Mouse (Mus musculus): ENCODE data around the gene H6pd. TPM values are rescaled to one million over a fixed set of nuclear protein-coding genes. Genes with fewer than 3 reads are reported as not detected.

H6pd gene
- polyA plus RNA-seq, 1 experiment, result 170 TPM

DNA sequence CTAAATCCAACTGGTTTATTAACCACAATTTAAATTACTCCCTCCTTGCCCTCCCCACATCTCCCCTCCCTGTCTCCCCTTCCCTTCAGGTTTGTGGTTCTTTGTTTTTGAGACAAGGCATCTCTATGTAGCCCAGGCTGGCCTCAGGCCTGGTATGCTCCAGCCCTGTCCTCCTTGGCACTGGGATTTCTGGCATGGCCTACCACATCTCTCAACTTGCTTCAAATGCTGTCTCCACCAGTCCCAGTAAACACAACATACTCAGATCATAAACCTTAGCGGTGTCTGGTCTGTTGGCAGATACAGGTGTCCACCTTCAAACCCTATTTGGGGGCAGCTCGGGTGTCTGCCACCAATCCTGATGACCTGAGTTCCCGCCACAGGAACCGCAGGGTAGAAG lies 5.2 kb downstream of the H6pd start:
- Histone ChIP-seq H3K4me3 (ENCODE audit: insufficient read depth, low read depth, low read length) (no peak overlapping the region), H3K27ac (ENCODE audit: insufficient read depth, low read depth, low read length) (no peak overlapping the region), H3K4me1 (ENCODE audit: control insufficient read depth, insufficient read depth, low read length) (peaks cover 12% of the 10 kb centered on the region)
- no peak for TF ChIP-seq POLR2A (IDR thresholded peaks at IDR 0.05; ENCODE audit: insufficient read depth, low read depth, low read length)
- TF ChIP-seq CTCF (IDR thresholded peaks at IDR 0.05; ENCODE audit: insufficient read depth, low read depth, low read length), result no peak
- 99% methylated on average over 4 of the region's 4 CpGs for WGBS

DNA sequence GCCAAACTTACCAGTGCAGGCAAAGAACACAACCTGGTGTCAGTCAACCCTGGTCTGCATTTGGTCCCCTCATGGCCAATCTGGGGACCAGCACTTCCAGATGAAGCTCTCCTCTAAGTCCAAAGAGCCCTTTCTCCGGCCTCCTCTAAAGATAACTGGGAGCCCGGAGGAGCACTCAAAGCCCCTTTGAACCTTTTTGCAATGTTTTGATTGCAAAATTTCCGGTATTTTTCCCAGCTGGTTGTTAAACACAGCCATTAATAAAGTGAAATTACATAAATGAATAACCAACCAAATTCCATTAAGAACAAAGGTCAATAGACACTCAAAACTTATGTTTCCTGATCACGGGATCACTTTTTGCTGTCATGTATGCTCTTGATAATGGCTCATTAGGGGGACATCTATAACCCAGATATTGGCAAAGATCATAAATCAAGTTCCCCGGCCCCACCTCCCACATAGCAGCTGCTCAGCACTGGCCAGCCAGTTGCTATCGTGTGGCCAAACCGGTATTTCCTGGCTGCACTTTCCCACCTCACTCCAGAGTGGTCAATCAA lies 5.7 kb downstream of the H6pd start:
- TF ChIP-seq CTCF (IDR thresholded peaks at IDR 0.05; ENCODE audit: insufficient read depth, low read depth, low read length), result no peak
- TF ChIP-seq POLR2A (IDR thresholded peaks at IDR 0.05; ENCODE audit: insufficient read depth, low read depth, low read length), result no peak
- Histone ChIP-seq H3K4me3 (ENCODE audit: insufficient read depth, low read depth, low read length) (no peak overlapping the region), H3K4me1 (ENCODE audit: control insufficient read depth, insufficient read depth, low read length) (peaks cover 13% of the 10 kb centered on the region), H3K27ac (ENCODE audit: insufficient read depth, low read depth, low read length) (no peak overlapping the region)
- WGBS, result 80% methylated on average over 7 of the region's 7 CpGs

DNA sequence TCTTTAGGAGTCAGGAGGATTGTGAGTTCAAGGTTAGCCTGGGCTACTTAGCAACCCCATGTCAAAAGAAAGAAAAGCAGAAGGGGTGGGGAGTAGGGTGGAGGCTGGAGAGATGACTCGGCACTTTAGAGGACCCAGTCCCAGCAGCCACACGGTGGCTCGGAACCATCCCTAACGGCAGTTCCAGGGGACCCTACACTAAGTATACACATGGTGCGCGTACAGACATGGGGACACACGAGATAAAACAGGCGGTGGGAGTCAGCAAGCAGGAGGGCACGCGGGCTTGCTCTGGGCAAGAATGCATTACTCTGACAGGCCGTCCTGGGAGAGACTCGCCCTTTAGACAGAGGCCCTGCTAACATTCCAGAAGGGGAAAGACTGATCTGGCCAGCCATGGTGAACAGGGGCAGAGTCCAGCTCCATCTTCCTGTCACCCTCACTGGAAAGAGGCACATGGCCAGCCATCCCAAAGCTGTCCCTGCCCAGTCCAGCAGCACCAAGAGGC lies 6.7 kb downstream of the H6pd start:
- Histone ChIP-seq H3K27ac (ENCODE audit: insufficient read depth, low read depth, low read length) (no peak overlapping the region), H3K4me3 (ENCODE audit: insufficient read depth, low read depth, low read length) (no peak overlapping the region), H3K4me1 (ENCODE audit: control insufficient read depth, insufficient read depth, low read length) (peaks cover 13% of the 10 kb centered on the region)
- 87% methylated on average over 12 of the region's 12 CpGs for WGBS
- TF ChIP-seq CTCF (IDR thresholded peaks at IDR 0.05; ENCODE audit: insufficient read depth, low read depth, low read length) (no peak), POLR2A (IDR thresholded peaks at IDR 0.05; ENCODE audit: insufficient read depth, low read depth, low read length) (no peak)

DNA sequence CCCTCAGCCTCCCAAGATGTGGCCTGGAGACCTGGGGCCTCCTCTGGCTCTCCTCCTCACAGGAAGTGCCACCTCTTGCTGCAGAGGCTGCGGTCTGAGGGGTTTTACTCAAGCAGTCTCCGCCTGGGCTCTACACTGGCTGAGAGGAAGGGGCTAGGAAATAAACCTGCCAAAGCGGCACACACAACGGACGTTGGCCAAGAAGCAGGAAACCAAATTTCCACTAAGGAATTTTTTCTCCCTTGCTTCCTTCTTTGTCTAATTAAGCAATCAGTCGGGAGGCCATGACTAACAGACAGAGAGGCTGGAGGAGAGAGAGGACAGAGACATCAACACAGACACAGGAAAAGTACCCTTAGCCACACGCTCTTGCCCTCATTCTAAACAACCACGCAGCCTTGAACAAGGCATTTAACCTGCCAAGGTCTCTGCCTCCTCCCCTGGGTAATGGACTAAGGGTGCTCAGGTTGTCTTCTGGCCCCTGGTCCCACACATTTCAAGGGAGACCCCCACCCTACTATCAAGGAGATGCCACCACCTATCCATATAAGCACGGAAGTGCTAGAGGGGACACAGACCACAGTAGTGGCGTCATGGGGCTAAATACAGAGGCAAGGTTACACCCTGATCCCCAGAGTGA lies 7.5 kb downstream of the H6pd start:
- peaks cover 13% of the 10 kb centered on the region for H3K4me1 ChIP-seq (ENCODE audit: control insufficient read depth, insufficient read depth, low read length)
- TF ChIP-seq CTCF (IDR thresholded peaks at IDR 0.05; ENCODE audit: insufficient read depth, low read depth, low read length) (no peak), POLR2A (IDR thresholded peaks at IDR 0.05; ENCODE audit: insufficient read depth, low read depth, low read length) (no peak)
- no peak overlapping the region for H3K27ac ChIP-seq (ENCODE audit: insufficient read depth, low read depth, low read length)
- no peak overlapping the region for H3K4me3 ChIP-seq (ENCODE audit: insufficient read depth, low read depth, low read length)
- WGBS, result 83% methylated on average over 10 of the region's 10 CpGs

DNA sequence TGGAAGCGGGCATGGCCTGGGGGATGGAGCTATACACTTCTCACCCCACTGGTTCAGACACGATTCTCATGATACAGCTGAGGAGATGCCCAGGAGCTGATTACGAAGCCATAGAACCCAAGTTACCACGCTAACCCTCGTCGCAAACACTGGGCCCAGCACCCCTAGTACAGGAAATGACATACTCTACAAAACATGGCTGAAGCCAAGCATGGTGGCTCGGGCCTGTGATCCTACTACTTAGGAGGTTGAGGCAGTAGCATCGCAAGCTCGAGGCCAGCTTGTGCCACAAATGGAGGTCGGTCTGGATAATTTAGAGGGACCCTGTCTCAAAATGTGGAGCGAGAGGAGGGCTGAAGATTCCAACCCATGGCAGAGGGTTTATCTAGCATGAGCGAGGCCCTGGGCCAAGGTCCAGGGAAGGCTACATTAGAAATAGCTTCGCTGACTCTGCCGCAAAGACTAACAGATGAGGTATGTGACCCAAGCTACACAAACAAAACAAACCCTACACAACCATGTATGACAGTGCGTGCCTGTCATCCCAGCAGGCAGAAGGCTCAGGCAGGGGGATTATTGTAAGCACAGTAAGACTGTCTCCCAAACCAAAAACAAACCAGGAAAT lies 8.8 kb downstream of the H6pd start:
- no peak overlapping the region for H3K27ac ChIP-seq (ENCODE audit: insufficient read depth, low read depth, low read length)
- peaks cover 13% of the 10 kb centered on the region for H3K4me1 ChIP-seq (ENCODE audit: control insufficient read depth, insufficient read depth, low read length)
- WGBS, result 95% methylated on average over 15 of the region's 15 CpGs
- TF ChIP-seq CTCF (IDR thresholded peaks at IDR 0.05; ENCODE audit: insufficient read depth, low read depth, low read length), result no peak
- no peak overlapping the region for H3K4me3 ChIP-seq (ENCODE audit: insufficient read depth, low read depth, low read length)

DNA sequence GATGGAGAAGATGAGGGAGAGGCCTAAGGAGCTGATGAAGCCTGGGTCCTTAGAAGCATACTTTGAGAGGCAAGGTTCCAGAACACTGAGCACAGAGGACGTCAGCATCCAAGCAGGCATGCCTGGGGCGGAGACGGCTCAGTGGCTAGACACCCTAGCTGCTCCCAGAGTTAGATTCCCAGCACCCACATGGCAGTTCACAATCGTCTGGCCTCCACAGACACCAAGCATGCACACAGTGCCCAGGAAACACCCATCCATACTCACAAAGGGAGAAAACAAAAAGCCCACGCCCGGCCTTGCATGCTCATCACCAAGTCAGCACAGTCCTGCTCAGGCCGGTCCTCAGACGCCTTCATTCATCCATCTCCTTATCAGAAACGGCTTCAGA lies 9.3 kb downstream of the H6pd start:
- H3K4me3 ChIP-seq (ENCODE audit: insufficient read depth, low read depth, low read length), result no peak overlapping the region
- 83% methylated on average over 9 of the region's 9 CpGs for WGBS
- peaks cover 13% of the 10 kb centered on the region for H3K4me1 ChIP-seq (ENCODE audit: control insufficient read depth, insufficient read depth, low read length)
- TF ChIP-seq POLR2A (IDR thresholded peaks at IDR 0.05; ENCODE audit: insufficient read depth, low read depth, low read length) (no peak), CTCF (IDR thresholded peaks at IDR 0.05; ENCODE audit: insufficient read depth, low read depth, low read length) (no peak)
- no peak overlapping the region for H3K27ac ChIP-seq (ENCODE audit: insufficient read depth, low read depth, low read length)

DNA sequence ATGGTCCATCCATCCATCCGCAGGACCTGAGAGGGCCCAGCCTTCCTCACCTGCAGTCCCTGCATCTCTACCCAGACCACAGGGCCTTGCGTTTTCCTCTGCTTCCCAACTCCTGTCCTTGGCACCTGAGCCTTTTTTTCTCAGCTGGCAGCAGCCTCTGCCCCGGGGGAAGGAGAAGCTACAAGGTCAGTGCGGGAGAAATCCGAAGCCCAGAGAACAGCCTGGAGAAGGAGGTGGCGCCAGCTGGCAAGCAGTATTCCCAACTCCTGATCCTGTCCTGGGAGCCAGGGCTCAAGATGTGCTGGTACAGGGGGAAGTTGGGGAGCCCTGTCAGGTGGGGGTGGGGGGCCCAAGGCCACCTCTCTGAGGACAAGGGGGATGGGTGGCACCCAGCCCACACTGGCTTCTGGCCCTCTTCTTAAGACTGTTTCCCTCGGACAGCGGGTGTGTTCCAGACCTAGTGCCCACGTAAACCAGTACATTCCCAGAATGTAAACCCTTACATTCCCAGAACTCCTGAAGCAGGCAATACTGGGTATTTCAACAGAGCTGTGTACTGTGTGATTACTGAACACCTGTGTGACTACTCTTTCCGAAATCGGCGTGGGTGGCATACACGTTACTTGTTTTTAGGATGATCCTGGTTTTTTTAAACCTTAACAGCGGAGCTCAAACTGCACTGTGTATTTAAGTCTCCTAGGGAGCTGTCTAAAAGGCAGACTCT lies 9.9 kb downstream of the H6pd start:
- Histone ChIP-seq H3K4me3 (ENCODE audit: insufficient read depth, low read depth, low read length) (no peak overlapping the region), H3K4me1 (ENCODE audit: control insufficient read depth, insufficient read depth, low read length) (peaks cover 13% of the 10 kb centered on the region), H3K27ac (ENCODE audit: insufficient read depth, low read depth, low read length) (no peak overlapping the region)
- TF ChIP-seq CTCF (IDR thresholded peaks at IDR 0.05; ENCODE audit: insufficient read depth, low read depth, low read length), result no peak
- TF ChIP-seq POLR2A (IDR thresholded peaks at IDR 0.05; ENCODE audit: insufficient read depth, low read depth, low read length), result no peak
- WGBS, result 71% methylated on average over 14 of the region's 14 CpGs

DNA sequence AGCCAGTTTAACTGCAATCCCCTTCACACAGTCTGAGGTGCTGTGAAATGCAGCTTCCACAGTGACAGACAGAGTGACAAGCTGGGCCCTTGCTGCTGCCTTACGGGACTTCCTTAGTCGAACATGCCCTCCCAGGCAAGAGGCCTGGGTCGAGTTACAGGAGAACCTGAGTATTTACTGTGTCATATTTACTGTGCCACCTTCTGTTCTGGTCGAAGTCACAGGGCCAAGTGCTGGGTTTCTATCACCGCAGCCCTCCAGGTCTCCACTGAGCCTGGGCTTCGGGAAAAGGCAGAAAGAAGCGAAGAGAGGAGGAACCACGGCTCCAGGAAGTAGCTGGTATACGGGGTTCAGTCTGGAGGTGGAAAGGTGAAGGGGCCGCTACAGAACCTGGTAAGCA lies 10.8 kb downstream of the H6pd start:
- TF ChIP-seq CTCF (IDR thresholded peaks at IDR 0.05; ENCODE audit: insufficient read depth, low read depth, low read length) (no peak), POLR2A (IDR thresholded peaks at IDR 0.05; ENCODE audit: insufficient read depth, low read depth, low read length) (no peak)
- Histone ChIP-seq H3K27ac (ENCODE audit: insufficient read depth, low read depth, low read length) (no peak overlapping the region), H3K4me3 (ENCODE audit: insufficient read depth, low read depth, low read length) (no peak overlapping the region), H3K4me1 (ENCODE audit: control insufficient read depth, insufficient read depth, low read length) (peaks cover 13% of the 10 kb centered on the region)
- WGBS, result 89% methylated on average over 10 of the region's 10 CpGs

DNA sequence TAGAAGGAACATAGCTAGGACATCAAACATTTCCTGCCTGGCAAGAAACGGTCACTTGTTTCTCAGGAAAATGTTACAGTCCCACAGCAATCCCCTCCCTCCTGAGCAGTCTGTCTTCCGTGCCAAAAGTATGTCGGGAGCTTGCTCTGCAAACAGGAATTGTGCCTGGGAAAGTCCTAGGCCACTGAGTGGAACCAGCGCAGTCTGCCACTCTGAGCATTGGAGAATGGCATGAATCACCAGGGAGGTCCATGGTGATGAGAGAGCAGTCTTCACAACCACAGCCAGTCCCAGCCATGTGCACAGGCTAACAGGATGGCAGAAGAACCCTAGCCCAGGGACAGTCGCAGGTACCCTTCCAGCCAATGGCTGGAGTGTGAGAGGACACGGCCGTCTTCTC lies 12.4 kb downstream of the H6pd start:
- 85% methylated on average over 7 of the region's 7 CpGs for WGBS
- Histone ChIP-seq H3K4me3 (ENCODE audit: insufficient read depth, low read depth, low read length) (no peak overlapping the region), H3K4me1 (ENCODE audit: control insufficient read depth, insufficient read depth, low read length) (peaks cover 10% of the 10 kb centered on the region; the same call in 1 of the 2 replicates), H3K27ac (ENCODE audit: insufficient read depth, low read depth, low read length) (no peak overlapping the region)
- TF ChIP-seq CTCF (IDR thresholded peaks at IDR 0.05; ENCODE audit: insufficient read depth, low read depth, low read length), result no peak
- no peak for TF ChIP-seq POLR2A (IDR thresholded peaks at IDR 0.05; ENCODE audit: insufficient read depth, low read depth, low read length)
